Mouse (Mus musculus): ENCODE data around the gene Kat5.

DNA sequence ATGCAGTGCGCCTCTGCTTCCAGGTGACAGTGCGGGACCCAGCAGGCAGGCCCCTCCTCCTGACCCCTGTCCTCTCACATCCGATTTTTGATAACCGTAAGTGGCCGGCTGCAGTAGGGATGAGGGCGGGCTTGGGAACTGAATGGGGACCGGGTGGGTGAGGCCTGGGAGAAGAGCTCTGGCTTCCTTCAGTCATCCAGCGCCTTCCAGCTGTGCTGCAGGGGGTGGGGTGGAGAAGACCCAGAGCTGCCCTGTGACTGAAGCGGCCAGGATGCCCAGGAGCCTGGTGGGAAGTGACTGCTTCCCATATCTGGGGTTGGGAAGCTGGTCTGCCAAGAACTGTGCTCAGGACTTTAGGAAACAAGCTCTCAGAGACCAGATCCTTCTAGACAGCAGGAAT, 30.3 kb upstream of the Kat5 start:
- no peak for TF ChIP-seq MAX (IDR thresholded peaks at IDR 0.05; ENCODE audit: low read length)
- no peak for TF ChIP-seq USF2 (conservative IDR thresholded peaks at IDR 0.05; ENCODE audit: low read depth, low read length)
- no peak for TF ChIP-seq CTCF (conservative IDR thresholded peaks at IDR 0.05 in 1 of 2, IDR thresholded peaks at IDR 0.05 in 1 of 2; ENCODE audit: low read depth in 2 of 2, low read length in 2 of 2)
- TF ChIP-seq ETS1 (conservative IDR thresholded peaks at IDR 0.05; ENCODE audit: low read depth, low read length) = no peak
- no peak for TF ChIP-seq ZC3H11A (IDR thresholded peaks at IDR 0.05; ENCODE audit: low read depth, low read length)
- no peak for TF ChIP-seq MXI1 (IDR thresholded peaks at IDR 0.05; ENCODE audit: low read depth, low read length)
- TF ChIP-seq RAD21 (IDR thresholded peaks at IDR 0.05; ENCODE audit: low read depth, low read length) = no peak
- TF ChIP-seq POLR2A (IDR thresholded peaks at IDR 0.05; ENCODE audit: low read depth, low read length) = no peak
- no peak for TF ChIP-seq HCFC1 (IDR thresholded peaks at IDR 0.05; ENCODE audit: low read depth, low read length)
- no peak for TF ChIP-seq SIN3A (IDR thresholded peaks at IDR 0.05; ENCODE audit: low read length)
- no peak for TF ChIP-seq BHLHE40 (IDR thresholded peaks at IDR 0.05; ENCODE audit: low read depth, low read length)
- TF ChIP-seq TCF12 (IDR thresholded peaks at IDR 0.05; ENCODE audit: low read depth, low read length) = no peak
